Mouse (Mus musculus) activated CD4-positive, CD25-positive, alpha-beta regulatory T cell, adult 4 months (primary cell): ENCODE results near the gene Snx3. TPM values are rescaled to one million over a fixed set of nuclear protein-coding genes. Genes with fewer than 3 reads are reported as not detected.
A peak's percentile ranks its signal among the peaks of the same experiment; 100 is the strongest.

Experiments
- ATAC-seq: one replicate; pipeline ENCODE4 v1.8.0; 2017
- polyA plus RNA-seq, 2 experiments: library from polyadenylated mRNA; unstranded; fragments of 100-300 nt; shearing (Covaris generic); gene quantifications; one replicate each; pipeline ENCODE4 v1.2.1; 2017

Gene Snx3
- polyA plus RNA-seq, 2 experiments from 2014 or later, result 215 to 235 TPM

- peak; percentile 36 for ATAC-seq
Measured at GRCm38 (mm10) chr10:42510141-42510540, 8.3 kb downstream of the Snx3 start.

- no peak for ATAC-seq
Measured at GRCm38 (mm10) chr10:42511184-42512135, 9.6 kb downstream of the Snx3 start.

- ATAC-seq, result no peak
Measured at GRCm38 (mm10) chr10:42514125-42514524, 12.3 kb downstream of the Snx3 start.

GRCm38 (mm10) chr10:42518363-42518762 is 16.5 kb downstream of the Snx3 start:
- ATAC-seq, result no peak

- no peak for ATAC-seq
Measured at GRCm38 (mm10) chr10:42521315-42521981, 19.6 kb downstream of the Snx3 start.

- no peak for ATAC-seq
Measured at GRCm38 (mm10) chr10:42522912-42523311, 21.1 kb downstream of the Snx3 start.

- no peak for ATAC-seq
Measured at GRCm38 (mm10) chr10:42523556-42524162, 21.8 kb downstream of the Snx3 start.

GRCm38 (mm10) chr10:42525682-42526081 is 23.9 kb downstream of the Snx3 start:
- no peak for ATAC-seq

GRCm38 (mm10) chr10:42533836-42534453 is 32.1 kb downstream of the Snx3 start:
- no peak for ATAC-seq

- no peak for ATAC-seq
Measured at GRCm38 (mm10) chr10:42537571-42538316, 35.9 kb downstream of the Snx3 start.

- no peak for ATAC-seq
Measured at GRCm38 (mm10) chr10:42545707-42546503, 44.1 kb downstream of the Snx3 start.

GRCm38 (mm10) chr10:42546507-42546906 is 44.7 kb downstream of the Snx3 start:
- ATAC-seq, result no peak

- no peak for ATAC-seq
Measured at GRCm38 (mm10) chr10:42559581-42560200, 57.9 kb downstream of the Snx3 start.

GRCm38 (mm10) chr10:42562272-42562671 is 60.4 kb downstream of the Snx3 start:
- no peak for ATAC-seq

- ATAC-seq, result no peak
Measured at GRCm38 (mm10) chr10:42572567-42572966, 70.7 kb downstream of the Snx3 start.

GRCm38 (mm10) chr10:42572971-42573370 is 71.1 kb downstream of the Snx3 start:
- ATAC-seq, result no peak

GRCm38 (mm10) chr10:42574639-42575038 is 72.8 kb downstream of the Snx3 start:
- ATAC-seq, result no peak

- no peak for ATAC-seq
Measured at GRCm38 (mm10) chr10:42577525-42578280, 75.9 kb downstream of the Snx3 start.

GRCm38 (mm10) chr10:42578281-42578675 is 76.4 kb downstream of the Snx3 start:
- ATAC-seq, result no peak
